Mouse (Mus musculus): ENCODE measurements around the gene Nkain2.

The Nkain2 gene

DNA sequence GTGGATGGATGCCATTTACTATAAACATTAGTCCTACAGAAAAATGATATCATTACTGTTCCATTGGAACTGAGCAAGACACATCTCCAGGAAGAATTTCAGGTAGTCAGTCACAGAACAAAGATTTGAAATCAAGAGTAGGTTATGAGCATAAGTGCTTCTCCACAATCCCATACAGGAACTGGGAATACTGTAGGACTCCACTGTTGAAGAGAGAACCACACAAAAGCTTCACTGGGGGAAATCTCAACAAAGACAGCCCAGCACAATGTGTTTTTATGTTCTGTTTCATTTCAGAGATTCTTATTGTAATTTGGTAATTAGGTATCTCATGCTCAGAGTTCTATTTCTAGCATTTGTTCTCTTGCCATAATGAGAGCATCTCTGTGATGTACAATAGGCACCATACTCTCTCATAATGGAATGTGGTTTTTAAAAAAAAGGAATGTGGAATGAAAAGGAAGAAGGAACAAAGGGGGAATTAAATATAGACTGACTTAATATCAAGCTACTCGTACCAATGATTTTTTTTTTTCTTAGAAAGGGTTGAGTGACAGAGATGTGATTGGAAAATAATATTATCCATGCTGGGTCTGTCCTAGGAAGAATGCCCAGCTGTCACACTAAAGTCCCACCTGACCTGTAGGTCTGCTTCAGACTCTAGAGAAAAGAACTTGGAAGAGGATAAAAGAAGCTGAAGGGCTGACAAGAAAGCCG is 313.5 kb downstream of the Nkain2 start:
- DNase-seq = no peak

DNA sequence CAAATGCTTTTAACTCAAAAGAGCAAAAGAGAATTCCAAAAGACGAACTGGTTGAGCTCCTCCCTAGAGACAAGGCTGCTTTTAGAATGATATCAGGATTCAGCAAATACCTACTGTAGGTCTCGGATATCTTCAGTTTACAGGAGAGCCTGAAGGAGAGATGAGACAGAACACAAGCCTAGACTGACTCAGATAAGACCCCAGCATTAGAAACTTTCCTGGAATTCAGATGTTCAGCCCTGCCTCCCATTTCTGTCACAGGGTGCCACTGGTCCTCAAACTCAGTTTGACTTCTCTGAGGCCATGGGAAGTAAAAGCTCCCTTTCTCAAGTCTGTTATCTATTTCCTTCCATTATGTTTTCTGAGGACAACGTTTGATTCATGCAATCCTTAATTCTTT is 332.6 kb downstream of the Nkain2 start:
- DNase-seq = no peak

DNA sequence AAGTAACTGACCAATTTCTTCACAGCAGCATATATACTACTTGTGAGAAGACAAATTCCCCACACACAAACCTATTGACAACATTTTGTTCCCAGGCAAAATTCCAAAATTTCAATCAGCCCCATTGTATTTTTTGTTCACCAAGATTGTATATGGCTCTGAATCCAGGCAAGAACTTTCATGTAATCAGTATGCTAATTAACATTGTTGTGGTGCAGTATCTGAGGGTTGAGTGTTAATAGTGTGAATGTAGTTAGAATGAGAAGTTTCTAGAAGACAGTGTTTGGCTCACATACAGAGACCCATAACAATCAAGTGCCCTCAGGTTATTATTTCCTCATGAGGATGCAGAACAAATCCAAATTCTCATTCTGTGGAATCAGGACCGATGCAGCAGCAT is 354.2 kb downstream of the Nkain2 start:
- DNase-seq = no peak

DNA sequence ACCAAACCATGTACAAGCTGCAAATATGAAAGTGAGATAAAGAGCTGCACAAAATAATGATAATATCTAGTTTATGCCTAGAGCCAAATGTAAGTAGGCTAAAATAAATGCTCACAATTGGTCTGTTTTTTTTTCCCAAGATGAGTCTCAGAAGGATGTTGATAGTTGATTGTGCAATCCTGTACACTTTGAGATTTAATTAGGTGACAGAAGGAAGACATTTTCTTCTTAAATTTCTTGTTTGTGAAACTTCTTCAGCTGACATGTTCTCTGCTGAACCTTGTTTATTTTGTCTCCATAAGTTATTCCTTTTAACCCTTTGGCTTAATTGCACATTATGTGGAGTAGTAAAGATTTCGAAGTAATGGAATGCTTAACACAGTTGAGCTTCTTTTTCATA is 379.4 kb downstream of the Nkain2 start:
- no peak for DNase-seq

DNA sequence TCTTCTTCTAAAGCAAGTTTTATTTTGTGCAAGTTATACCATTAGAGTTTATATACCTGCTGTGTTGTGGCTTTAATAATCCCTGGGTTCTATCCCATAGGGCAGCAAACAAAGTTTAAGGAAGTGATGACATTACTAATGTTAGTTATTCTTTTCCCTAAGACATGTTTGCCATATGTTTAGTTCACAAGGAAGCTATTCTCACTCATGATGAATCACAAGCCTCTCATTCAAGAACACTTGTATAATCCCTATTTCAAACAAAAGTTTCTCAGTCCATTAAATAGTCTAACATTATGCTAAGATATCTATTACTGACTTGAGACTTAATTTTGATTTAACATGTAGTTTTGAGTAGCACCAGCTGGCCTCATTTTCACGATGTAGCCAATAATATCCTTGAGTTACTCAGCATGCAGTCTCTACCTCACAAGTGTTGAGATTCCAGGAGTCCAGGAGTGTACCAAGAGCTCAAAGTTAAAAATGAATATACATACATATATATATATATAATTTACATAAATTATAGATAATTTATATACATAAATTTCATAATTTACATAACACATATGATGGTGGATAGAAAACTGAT is 395.6 kb downstream of the Nkain2 start:
- DNase-seq = no peak

DNA sequence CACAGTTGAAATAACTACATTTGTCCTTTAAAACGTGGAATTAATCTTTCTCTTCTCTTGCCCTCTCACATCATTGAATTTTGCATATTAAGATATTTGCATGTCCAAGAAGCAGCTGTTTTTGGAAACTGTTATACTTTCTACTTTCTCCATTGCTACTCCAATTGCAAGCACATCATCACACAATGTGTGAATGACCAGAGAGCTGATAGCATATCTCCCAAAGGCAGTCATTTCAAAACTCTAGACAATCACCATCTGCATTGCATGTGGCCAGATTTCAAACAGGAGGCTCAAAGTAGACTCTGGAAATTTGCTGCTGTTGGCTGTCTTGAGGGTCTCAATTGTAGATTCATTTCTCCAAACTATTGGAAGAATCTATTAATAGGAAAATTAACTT is 396.7 kb downstream of the Nkain2 start:
- no peak for DNase-seq

DNA sequence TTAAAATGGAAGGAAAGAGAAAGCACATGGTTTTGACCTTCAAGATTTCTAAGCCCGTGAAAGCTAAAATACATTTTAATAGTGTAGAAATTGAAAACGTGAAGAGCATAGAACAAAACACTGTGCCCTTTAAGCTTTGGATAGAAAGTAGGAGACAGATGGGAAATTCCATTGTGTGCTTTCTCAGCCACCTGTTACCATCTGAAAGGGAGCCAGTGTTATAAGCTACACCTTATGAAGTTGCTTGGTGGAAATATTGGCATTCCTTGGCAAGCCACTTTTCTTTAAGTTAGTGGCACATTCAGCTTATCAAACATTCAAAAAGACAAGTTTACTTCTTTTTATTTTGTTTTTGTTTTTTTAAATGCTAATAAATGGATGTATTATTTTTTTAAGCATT is 427.5 kb downstream of the Nkain2 start:
- DNase-seq = no peak

DNA sequence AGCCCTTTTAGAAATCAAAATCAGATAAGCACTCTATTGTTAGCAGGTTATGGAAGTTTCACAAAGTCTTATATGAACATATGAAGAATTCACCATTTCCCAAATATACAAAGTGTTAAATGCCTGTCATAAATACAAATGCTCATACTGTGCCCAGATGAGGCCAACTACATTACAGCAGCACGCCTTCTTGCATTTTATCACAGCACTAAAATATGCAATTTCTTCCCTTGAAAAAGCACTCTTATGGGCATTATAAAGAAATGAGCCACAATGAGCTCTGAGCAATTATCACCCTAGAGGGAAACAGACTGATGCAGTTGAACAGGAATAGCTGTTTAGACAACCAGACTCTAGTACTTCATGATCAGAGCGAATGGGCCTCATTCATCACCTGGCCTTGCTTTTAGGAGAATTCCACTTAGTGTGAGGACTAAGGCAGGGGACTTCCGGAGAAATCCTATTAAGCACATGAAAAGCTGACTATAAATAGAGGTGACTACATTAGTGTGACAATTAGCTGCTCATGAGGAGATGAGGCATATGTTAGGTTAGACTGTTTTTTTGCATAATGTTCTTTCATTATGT is 450.2 kb downstream of the Nkain2 start:
- DNase-seq = no peak

DNA sequence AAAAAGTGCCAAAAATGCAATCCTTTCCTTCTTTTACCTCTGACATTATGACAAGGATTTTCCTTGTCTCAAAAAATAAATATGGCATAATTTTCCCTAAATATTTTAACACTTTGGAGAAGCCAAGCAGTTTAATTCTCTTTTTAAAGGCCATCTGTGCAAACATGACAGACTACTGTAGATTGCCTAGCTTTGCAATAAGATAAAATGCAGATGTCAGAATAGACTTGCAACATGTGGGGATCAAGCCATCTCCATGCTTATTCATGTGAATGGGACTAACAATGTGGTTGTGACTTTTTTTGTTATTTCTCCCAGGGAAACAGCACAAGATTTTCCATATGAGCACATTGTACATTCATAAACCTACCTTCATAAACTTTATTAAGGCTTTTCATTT is 476.0 kb downstream of the Nkain2 start:
- DNase-seq = no peak

DNA sequence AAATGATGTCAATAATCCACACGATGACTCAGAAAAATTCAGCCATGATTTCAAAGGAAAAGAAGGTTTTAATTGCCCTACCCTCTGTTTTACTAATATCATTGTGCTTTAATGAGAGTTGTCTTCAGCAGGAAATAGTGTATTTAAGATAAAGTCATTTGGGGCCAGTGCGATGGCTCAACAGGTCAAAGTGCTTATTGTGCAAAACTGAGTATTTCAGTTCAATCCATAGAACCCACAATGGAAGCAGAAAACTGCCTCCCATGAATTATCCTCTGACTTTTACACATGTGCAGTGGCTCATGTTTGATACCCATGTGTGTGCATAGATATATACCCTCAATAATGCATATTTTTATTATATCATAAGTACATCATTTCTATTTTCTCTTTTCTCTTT is 478.9 kb downstream of the Nkain2 start:
- DNase-seq = no peak

DNA sequence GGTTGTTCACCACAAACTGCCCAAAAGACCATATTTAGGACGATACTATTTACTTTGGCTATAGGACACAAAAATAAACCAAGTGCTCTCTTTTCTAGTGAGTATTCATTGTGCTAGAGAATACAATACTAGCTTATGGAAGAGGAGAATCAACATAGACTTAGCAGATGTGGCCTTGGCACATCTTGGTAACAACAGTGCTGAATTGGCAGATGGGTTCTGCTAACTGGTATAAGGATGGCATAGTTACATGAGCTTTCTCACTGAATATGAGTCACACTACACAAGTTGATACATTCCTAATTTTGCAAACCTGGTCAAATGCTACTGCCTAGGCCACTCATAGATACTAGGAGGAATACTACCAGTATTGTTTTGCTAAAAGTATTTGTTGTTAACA is 489.3 kb downstream of the Nkain2 start:
- DNase-seq = no peak

DNA sequence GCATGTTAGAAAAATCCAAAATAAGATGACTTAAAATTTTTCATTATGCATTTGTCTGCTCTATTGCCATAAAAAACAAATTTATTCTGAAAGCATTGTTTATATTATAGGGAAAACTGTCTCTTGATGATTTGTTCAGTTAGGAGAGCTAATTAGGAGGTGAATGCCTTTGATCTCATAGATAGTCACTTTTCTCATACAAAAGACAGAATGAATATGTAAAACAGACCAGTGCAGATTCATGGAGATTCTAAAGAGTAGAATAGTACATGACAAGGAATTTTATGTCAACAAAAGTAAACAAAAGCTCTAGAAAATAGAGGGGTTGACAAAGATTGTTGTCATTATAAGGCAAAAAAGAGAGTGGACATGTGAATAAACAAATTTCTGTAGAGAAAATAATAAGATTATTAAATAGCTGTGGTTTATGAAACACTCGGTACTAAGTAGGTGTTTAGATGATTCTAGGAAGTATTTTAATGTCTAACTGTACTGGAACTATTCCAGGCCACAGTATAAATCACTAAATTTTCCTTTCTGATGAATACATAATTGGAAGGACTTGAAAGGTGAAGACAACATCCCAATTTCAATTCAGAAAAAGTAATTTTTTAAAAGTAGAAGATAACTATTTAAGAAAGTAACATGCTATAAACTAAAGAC is 496.3 kb downstream of the Nkain2 start:
- no peak for DNase-seq

DNA sequence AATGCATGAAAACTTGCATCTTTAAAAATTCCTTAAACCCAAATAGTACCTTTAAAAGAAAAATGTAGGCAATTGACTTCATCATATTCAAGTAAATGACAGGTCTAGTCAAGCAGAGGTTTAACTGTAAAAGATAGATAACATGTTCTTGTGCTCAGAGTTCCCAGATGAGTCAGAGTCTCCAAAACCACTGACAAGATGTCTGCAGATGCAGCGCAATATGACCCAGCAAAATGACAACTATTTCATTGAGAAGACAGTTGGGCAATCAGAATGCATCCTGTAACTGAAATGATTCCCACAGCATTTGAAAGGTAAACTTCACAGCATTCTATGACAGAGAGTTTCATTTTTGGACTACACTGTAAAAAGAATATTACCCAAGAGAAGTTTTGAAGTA is 496.9 kb downstream of the Nkain2 start:
- DNase-seq = no peak

DNA sequence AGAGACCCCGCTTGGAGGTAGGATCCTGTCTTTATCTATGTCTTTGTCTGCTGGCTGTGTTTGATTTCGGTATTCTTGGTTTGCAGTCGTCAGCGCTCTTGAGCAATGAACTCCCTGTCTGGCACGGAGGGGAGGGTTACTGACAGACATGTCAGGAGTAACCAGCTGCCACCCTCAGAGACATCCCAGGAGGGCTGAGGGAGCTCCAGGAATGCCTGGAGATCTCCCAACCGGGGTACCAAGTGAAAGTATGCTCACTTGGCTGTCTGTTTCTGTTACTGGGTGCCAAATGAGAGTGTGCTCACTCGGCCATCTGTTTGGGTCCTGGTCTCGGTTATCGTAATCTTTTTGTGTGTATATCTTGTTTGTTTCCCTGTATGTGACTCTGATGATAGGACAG is 577.5 kb downstream of the Nkain2 start:
- no peak for DNase-seq

DNA sequence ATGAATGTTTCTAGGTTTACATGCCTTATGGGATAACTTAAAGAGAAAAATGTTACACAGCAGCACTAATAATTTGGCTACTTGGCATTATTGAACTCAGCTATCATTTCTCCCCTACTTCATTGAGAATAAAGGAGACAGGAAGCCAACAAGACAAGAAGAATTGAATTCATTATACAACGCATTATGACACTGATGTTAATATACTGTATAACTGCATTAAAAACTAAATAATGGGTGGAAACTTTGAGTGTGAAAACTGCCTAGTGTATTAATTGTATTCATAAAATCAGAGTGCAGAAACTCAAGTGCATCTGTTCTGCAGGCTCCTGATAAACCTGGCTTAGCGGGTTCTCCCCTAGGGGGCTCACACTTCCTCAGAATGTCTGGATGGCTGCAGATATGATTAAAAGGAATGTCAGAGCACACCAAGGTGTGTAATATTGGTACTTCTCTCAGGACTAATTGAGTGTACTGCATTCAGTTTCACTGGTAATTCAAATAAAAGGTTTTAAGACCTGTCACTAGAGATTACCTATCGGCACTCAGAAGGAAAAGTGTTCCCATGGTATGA is 589.2 kb downstream of the Nkain2 start:
- no peak for DNase-seq

DNA sequence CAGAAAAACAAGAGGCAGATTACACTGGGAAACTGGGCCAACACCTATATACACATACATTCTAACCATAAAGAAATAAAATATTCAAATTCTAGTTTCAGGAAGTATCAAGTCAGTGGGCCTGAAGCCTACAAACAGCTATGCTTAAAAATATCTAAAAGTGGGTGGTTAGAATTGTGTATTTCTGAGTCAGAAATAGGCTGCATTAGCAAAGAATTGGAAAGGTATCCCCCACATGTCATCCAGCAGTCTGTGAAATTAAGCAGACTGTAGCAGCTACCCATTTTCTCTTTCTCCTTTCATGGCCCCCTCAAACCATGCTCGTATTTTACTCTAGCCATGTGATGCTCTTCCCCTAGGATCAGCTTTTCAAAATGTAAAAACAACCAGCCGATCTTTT is 599.8 kb downstream of the Nkain2 start:
- no peak for DNase-seq

DNA sequence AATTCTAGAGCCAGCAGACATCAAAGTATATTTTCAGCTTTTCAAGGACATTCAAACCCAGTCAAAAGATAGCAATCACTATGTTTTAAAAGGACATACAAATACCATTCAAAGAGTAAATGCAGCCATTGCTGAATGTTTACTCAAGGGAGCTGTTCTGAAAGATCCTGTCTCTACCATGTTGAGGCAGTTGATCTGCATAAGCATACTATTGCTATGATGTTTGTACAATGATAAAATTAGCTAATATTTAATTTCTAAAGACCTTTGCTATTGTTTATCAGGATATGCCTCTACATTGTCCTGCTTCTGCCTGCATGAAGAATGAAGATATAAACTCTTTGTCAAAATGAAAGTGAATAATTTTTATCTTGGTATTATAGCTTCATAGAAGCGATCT is 606.6 kb downstream of the Nkain2 start:
- DNase-seq = no peak

DNA sequence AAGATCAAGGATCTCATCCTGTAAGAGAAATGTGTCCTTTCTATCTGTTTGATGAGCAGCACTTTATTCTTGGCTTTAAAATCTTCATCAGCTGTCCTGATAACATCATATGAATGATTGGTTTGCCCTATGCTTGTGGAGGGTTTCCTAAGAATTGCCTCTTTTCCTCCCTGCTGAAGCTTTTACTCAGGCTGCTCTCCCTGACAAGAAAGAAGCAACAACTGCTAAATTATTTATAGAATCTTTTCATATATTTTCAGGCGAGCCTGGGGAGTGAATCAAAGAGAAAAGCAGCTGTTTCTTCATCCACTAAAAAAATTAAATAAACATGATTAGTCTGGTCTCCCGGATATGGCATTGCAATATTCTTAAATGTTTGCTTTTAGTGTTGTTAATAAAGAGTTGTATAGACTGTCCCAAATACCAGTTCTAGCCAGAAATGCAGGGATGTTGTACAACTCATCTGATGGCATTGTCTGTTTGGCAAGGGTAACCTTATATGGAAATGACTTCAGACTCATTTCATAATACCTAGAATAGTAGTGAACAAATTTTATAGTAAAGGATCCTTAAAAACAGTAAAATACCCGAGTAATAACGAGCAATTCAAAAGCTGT is 646.9 kb downstream of the Nkain2 start:
- DNase-seq = no peak

DNA sequence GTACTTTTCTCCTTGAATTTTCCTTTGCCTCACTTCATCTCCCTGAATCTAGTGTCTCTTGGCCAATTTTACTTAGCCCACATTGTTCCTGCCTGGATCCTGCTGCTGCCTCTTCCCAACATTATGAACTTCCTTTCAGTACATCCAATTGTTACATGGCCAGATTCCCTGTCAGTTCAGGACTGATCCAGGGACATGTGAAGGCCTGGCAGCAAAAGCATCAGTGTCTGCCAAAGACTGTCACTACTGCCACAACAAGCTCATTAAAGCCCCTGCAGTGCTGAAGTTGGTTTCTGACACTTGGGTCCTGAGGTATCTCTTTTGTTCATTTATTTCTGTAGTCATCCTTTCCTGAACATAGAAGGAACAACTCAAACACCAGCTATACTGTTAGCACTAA is 649.1 kb downstream of the Nkain2 start:
- DNase-seq = no peak

DNA sequence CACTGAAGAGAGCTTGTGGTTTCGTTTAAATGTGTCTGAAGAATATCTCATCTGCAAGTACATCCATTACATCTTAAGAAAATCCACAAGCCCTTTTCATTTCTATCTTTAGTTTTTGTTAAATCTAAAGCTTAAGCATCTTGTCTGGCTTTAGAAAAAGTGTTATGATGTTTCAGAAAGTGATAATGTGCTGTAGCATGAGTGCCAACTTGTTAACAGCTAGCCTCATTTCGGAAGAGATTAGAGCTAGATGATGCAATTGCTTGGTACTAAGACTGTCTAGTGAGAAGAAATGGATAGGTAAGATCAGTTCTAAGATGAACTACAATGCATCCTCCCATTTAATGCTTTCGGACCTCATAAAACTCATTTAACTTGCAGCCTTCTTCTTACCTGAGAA is 707.3 kb downstream of the Nkain2 start:
- no peak for DNase-seq

DNA sequence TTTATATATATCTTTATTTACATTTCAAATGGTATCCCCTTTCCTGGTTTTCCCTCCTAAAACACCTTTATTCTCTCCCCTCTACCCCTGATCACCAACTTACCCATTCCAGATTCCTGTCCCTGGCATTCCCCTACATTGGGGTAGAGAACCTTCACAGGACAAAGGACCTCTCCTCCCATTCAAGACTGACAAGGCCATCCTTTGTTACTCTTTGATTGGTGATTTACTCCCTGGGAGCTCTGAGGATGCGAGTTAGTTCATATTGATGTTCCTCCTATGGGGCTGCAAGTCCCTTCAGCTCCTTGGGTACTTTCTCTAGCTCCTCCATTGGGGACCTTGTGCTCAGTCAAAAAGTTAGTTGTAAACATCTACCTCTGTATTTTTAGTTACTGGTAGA is 798.9 kb downstream of the Nkain2 start:
- DNase-seq = no peak

DNA sequence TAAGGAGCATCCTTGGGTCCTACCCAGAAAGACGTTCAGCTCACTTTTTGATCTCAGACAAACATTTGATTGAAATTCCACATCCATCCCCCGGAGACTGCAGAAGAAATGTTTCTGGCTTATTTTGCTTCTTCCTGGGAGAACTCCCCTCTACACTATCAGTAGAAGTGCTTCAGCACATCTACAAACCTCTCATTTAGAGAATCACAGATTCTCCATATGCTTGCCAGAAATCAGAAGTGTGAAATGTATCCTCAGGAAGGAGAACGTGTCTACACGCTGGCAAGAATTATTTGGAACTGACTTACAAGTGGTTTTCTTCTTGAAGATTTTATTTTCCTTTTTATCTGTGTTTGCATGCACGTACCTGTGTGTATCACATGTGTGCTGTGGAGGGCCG is 829.9 kb downstream of the Nkain2 start:
- no peak for DNase-seq

DNA sequence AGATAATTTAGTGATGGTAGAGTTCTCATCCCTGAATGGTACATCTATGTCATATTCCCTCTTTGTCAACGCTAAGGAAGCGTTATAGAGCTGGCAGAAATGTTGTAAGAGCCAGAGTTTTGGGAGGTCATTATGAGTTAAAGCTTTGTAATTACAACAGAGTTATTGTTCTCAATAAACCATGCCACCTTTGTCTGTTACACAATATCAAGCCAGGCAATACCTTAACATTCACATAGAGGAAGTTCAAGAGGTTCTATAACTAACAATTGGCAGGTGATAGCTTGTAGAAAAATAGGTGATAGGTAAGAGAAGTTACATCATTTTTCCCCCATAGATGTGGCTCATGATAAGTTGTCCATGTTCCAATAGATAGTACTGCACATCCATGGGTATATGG is 832.0 kb downstream of the Nkain2 start:
- no peak for DNase-seq
